Mouse (Mus musculus): Measurements from ENCODE around the gene Snrpd2.

- TF ChIP-seq CTCF (IDR thresholded peaks at IDR 0.05; ENCODE audit: low read depth) (no peak), EP300 (optimal IDR thresholded peaks at IDR 0.05) (no peak)
These were observed 2.0 kb upstream of the Snrpd2 start for GRCm38 (mm10) chr7:19147497-19148045.
